Mouse (Mus musculus) retina, adult 2 months (tissue): Measurements from ENCODE around the gene Lrp1.

Experiments
- DNase-seq: peaks from one replicate; pipeline ENCODE4 v3.0.0-alpha.2; 2012; ENCODE audit warnings: low read depth, low spot score

The Lrp1 gene

GRCm38 (mm10) chr10:127652906-127653638 is 32.1 kb upstream of the Lrp1 start:
- no peak for DNase-seq

DNA sequence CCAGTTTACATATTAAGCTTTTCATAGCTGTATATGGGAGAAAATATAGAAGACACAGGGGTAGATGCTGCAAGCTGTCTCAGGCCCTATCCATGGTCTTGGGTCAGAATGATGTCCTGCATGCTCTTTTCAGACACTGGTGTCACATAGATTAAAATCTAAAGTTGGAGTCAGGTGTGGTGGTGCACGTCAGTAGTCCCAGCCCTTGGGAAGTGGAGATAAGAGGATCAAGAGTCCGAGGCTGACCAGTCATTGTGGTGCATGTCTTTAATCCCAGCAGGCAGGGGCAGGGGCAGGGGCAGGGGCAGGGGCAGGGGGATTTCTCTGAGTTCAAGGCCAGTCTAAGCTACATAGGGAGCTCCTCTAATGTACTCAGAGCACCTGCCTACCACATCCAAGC is 24.8 kb upstream of the Lrp1 start:
- DNase-seq = no peak

DNA sequence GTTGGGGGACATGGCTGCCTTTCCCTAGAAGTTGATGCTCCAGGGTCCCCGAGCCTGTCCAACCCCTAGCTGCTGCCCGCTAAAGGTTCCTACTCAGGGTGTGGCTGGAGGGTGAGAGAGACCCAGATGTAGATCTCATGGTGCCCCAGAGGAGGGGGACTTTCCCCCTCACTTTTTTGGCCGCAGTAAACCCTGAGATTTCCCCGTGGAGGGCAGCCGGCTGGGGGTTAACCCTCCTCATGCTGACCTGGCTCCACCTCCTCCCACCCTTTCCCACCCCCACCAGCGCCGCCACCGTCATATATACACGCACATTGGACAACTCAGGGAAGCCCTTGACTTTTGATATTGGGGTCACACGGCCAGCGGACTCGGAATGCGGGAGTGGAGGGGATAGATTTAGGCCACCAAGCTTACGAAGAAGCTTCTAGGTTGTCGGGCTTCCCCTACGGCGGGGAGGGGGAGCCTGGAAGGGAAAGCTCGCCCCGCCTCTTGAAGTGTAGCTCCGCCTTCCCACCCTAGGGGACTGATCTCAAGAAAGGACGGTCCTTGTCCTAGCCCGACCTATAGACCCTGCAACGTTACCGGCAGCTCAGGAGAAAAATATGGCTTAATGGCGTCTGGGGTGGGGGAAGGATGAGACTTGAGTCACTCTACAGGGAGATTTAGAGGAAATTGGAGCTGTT is 22.7 kb upstream of the Lrp1 start:
- no peak for DNase-seq

- DNase-seq = no peak
Measured at GRCm38 (mm10) chr10:127642772-127643552, 22.0 kb upstream of the Lrp1 start, which contains the start of gene Stat6. TSS of gene Stat6 (plus strand) at chr10:127642986.

GRCm38 (mm10) chr10:127641861-127642771 is 21.2 kb upstream of the Lrp1 start:
- DNase-seq = no peak

DNA sequence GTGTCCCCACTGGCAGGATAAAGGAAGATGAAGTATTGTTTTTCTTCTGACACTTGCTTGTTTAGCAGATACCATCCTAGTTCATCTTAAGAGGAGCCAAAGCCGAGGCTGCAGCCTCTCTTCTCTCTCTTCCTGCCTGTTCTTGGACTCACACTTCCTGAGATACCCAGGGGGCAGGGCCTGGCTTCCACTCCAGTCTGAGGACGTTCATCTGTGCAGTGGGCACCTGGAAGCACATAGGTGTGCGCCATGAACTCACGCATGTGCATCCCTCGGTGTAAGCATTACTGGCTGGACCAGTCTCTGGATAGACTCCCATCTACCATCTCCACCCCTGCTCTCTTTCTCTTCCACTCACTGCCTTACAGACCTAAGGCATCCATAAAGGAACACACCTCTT is 19.5 kb upstream of the Lrp1 start:
- no peak for DNase-seq

GRCm38 (mm10) chr10:127632668-127633271 is 11.8 kb upstream of the Lrp1 start:
- no peak for DNase-seq

DNA sequence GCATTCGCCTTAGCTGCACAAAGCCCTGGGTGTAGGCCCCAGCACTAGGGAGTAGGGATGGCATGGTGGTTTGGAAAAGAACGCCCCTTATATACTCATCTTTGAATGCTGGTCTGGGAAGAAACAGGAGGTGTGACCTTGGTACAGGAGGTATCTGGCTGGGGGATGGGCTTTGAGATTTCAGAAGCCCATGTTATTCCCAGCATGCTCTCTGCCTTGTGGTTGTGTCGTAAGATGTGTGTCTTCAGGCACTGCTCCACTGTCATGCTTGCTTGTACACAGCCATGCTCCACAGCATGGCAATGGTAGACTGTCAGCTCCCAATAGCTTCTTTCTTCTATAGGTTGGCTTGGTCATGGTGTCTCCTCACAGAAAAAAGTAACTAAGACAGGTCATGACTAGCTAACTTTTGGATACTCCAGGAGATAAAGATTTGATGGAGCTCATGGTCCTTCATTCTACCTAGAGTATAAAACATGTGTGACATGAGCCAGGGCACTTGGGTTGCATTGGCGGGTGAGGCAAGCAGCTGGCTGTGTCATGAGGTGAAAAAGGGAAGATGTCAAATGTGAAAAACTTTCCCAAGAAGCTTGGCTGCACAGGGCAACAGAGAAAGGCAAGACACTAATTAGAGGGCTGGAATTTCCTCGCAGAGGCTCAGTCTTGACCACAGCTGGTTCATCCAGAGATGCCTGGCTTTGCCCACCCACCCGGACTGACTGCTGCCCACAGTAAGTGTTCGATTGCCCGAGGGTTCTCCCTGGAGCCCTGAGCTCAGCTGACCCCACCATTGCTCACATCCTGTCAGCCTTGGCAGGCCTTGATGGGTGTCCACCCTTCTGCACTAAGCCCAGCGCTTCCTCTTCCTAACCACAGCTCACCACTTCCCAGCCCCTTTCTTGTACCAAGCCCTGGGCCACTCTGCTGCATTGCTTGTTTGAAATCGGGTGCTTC is 10.6 kb upstream of the Lrp1 start:
- no peak for DNase-seq

DNA sequence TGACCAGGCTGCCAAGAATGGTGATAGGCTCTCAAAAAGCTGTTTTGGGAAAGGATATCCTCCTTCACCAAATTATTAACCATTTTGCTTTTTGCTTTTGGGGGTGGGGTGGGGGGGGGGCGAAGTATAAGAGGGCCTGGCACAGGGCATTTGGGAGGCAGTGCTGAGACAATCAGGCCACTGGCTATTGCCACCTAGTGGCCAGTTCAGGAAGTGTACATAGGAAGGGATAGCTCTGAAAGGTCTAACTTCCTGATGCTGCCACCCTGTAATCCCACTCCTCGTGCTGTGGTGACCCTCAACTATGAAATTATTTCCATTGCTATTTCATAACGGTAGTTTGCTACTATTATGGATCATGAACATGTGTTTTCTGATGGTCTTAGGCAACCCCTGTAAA is 5.5 kb upstream of the Lrp1 start:
- no peak for DNase-seq

- no peak for DNase-seq
Measured at GRCm38 (mm10) chr10:127623439-127624216, 2.7 kb upstream of the Lrp1 start.

DNA sequence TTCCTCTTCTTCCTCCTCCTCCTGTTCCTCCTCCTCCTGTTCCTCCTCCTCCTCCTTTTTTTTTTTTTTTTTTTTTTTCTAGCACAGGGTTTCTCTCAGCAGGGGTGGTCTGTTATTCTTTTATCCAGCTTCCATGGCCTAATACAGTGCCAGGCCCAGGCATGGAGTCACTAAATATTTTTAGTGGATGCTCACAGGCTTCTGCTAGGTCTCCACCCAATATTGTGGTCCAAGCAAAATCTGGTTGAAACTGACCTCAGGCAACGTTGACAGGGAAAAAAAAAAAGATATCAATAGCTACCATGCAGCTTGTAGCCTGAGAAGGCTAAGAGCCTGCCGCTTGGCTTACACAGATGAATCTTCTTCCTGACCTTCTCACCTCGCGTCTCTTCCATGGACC is 1.7 kb upstream of the Lrp1 start:
- DNase-seq = no peak

DNA sequence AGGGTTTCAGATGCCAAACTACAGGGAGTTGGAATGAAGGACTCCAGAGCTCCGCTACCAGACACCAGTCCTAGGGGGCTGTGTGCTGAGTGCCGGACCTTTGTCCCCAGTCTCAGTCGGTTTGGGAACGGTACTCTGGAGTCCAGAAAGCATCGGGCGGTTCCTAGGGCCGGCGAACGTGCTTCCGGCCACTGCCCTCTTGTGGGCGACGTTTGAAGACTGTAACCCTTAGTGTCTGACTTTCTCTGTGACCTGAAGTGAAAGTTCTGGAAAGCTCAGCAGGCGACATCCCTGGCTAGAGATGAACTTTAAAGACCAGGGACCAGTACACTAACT is 1.1 kb upstream of the Lrp1 start:
- DNase-seq = no peak

GRCm38 (mm10) chr10:127621191-127622056 is 476 bp upstream of the Lrp1 start:
- no peak for DNase-seq

DNA sequence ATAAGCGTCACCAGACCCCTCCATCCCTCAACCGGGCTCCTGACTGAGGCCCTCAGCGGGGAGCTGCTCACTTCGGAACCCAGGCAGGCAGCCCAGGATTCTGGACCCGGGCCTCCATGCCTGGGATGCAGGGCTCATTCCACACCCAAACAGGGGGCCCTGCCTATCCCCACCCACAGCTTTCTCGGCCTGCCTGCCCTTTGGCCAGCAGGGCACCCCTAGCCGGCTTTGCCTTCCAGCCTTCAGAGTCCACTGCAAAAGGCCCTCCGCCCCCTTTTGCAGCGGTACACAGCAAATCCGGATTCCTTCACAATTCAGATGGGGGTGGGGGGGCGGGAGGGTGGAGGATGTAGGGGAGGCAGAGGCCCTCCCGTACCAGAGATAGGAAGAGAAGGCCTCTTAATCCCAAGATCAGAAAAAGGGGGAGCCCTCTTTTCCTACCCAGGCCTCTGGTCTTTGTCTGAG is 975 bp downstream of the Lrp1 start:
- no peak for DNase-seq

DNA sequence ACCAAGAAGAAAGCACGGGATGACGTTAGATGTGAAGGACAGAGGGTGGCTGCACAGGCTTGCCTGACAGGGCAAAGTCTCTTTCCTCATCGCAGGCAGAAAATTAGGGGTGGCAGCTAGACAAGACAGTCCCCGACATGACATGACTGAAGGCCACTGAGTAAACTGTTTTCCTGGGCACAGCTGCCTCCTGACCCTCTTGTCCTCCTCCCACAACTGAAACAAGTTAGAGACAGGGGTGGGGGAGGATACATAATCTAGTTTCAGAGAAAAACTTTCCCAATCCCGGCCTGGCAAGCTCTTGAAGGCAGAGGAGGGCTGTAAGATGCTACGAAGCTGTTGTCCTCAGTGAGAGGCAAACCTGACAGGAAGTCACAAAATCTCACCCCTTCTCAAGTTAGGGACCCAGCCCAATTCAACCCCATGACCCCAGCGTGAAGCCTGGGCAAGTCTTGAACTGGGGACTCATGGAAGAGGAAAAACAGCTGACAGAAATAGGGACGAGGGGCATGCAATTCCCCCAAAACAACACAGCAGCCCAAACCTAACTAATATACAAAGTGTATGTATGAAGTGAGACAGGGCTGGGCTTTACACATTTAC is 1.7 kb downstream of the Lrp1 start:
- no peak for DNase-seq

DNA sequence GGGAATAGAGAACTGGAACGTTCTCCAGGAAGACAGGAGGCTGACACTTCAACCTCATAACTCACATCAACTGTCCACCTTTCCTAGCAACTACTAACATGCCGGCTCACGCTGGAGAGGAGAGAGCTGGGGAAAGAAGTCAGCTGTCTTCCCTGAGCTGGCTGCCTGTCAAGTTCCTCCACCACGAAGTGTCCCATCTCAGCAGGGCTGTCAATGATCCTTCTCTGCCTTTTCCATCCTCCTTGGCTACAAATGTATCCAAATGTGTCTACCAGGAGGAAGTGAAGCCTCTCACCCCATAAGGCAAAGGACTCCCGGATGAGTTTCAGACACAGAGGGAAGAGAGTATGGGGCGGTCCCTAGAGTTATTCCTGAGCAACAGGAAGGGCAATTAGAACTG is 2.8 kb downstream of the Lrp1 start:
- DNase-seq = no peak

- DNase-seq = no peak
Measured at GRCm38 (mm10) chr10:127617294-127617693, 3.7 kb downstream of the Lrp1 start.

GRCm38 (mm10) chr10:127616261-127616679 is 4.7 kb downstream of the Lrp1 start:
- no peak for DNase-seq
